Mouse (Mus musculus) kidney, embryonic 14.5 days (tissue): Measurements from ENCODE around the gene Tfap2d. TPM values are rescaled to one million over a fixed set of nuclear protein-coding genes. Genes with fewer than 3 reads are reported as not detected.

ENCODE experiments used
- ATAC-seq: fragments of 200-750 bp; cut with Nextera tagmentation; 2 replicates; pipeline ENCODE4 v1.8.0; 2017; ENCODE audit warnings: moderate number of reproducible peaks, mild to moderate bottlenecking, moderate TSS enrichment, moderate library complexity; ENCODE audit not compliant: low FRiP score, low TSS enrichment
- H3K27ac ChIP-seq: fragments of 300-500 bp; sonication (generic); 2 replicates; pipeline ENCODE4 v1.5.1; 2014; ENCODE audit warnings: low read depth, mild to moderate bottlenecking, low read length, moderate library complexity, mixed read lengths
- H3K27me3 ChIP-seq: fragments of 300-500 bp; sonication (generic); 2 replicates; pipeline ENCODE4 v1.6.1; 2014; ENCODE audit warnings: mild to moderate bottlenecking, low read length; ENCODE audit not compliant: control insufficient read depth, insufficient read depth
- H3K36me3 ChIP-seq: fragments of 300-500 bp; sonication (generic); 2 replicates; pipeline ENCODE4 v1.6.1; 2014; ENCODE audit warnings: low read length, mixed read lengths; ENCODE audit not compliant: control insufficient read depth, insufficient read depth
- H3K4me1 ChIP-seq: fragments of 300-500 bp; sonication (generic); 2 replicates; pipeline ENCODE4 v1.6.1; 2014; ENCODE audit warnings: low read length, mixed read lengths; ENCODE audit not compliant: control insufficient read depth, insufficient read depth
- H3K4me2 ChIP-seq: fragments of 300-500 bp; sonication (generic); replicated peaks from 2 replicates; pipeline ENCODE4 v1.6.1; 2014; ENCODE audit warnings: low read depth, mild to moderate bottlenecking, low read length
- H3K4me3 ChIP-seq: fragments of 300-500 bp; sonication (generic); 2 replicates; pipeline ENCODE4 v1.5.1; 2014; ENCODE audit warnings: mild to moderate bottlenecking, low read length
- H3K9ac ChIP-seq: fragments of 300-500 bp; sonication (generic); 2 replicates; pipeline ENCODE4 v1.6.1; 2014; ENCODE audit warnings: low read depth, mild to moderate bottlenecking, low read length, moderate library complexity
- H3K9me3 ChIP-seq: fragments of 300-500 bp; sonication (generic); 2 replicates; pipeline ENCODE4 v1.6.1; 2016; ENCODE audit warnings: low read length; ENCODE audit not compliant: control insufficient read depth
- WGBS: fragments of 180-500 bp; shearing (Covaris S2); extraction: QIAGEN DNeasy Blood & Tissue Kit; methylation state at CpG from one replicate; pipeline ENCODE4 v1.1.7; 2014; 5-methylcytosine and 5-hydroxymethylcytosine counted together
- polyA plus RNA-seq: library from polyadenylated mRNA; unstranded; fragments of >200 nt; fragmentation: Nextera tagmentation; extraction: Ambion mirVana; gene quantifications from 2 replicates; pipeline ENCODE4 v1.2.1, GENCODE M21; 2014

The Tfap2d gene
- polyA plus RNA-seq, result not detected in 2 replicates

- Histone ChIP-seq H3K4me2 (no peak within 1 kb of the TSS), H3K27me3 (peaks cover 86% of the 10 kb centered on the region), H3K36me3 (no peaks in the 10 kb centered on the region), H3K4me1 (no peaks in the 10 kb centered on the region), H3K27ac (no peak within 1 kb of the TSS), H3K9ac (no peak within 1 kb of the TSS), H3K9me3 (no peaks in the 10 kb centered on the region), H3K4me3 (no peak within 1 kb of the TSS)
- no peak for ATAC-seq
- 3% methylated on average over 6 of the region's 6 CpGs for WGBS
Measured at GRCm38 (mm10) chr1:19102631-19103030, at the start of gene Tfap2d. TSS of gene Tfap2d (plus strand) at chr1:19103022.

- Histone ChIP-seq H3K9me3 (no peaks in the 10 kb centered on the region), H3K27me3 (no peaks in the 10 kb centered on the region), H3K4me2 (no peak overlapping the region), H3K4me1 (no peaks in the 10 kb centered on the region), H3K27ac (no peak overlapping the region), H3K9ac (no peak overlapping the region), H3K4me3 (no peak overlapping the region), H3K36me3 (no peaks in the 10 kb centered on the region)
- 19% methylated on average over 3 of the region's 3 CpGs for WGBS
- ATAC-seq, result no peak
Measured at GRCm38 (mm10) chr1:19056300-19056699, 46.5 kb upstream of the Tfap2d start.

DNA sequence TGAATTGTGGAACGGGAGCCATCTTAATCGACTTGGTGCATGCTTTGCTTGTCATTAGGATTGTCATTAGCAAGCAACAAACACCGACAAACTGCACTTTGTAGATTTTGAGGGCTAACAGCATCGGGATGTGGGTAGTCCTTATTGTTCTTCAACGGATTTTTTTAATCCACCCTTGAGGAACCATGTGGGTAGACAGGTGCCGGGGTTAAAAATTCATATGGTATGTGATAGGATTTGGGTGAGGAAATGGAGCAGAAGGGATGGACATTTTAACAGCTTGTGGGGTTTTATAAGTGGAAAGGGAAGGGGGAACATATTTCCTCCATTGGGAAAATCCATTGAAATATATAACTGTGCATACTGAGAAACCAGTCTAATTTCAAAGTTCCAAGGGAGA is 46.0 kb upstream of the Tfap2d start:
- H3K9me3 ChIP-seq, result no peaks in the 10 kb centered on the region
- H3K9ac ChIP-seq, result no peak overlapping the region
- H3K4me1 ChIP-seq, result no peaks in the 10 kb centered on the region
- no peak overlapping the region for H3K4me2 ChIP-seq
- H3K36me3 ChIP-seq, result no peaks in the 10 kb centered on the region
- H3K27ac ChIP-seq, result no peak overlapping the region
- no peaks in the 10 kb centered on the region for H3K27me3 ChIP-seq
- WGBS, result 76% methylated on average over 6 of the region's 6 CpGs
- no peak overlapping the region for H3K4me3 ChIP-seq
- no peak for ATAC-seq

DNA sequence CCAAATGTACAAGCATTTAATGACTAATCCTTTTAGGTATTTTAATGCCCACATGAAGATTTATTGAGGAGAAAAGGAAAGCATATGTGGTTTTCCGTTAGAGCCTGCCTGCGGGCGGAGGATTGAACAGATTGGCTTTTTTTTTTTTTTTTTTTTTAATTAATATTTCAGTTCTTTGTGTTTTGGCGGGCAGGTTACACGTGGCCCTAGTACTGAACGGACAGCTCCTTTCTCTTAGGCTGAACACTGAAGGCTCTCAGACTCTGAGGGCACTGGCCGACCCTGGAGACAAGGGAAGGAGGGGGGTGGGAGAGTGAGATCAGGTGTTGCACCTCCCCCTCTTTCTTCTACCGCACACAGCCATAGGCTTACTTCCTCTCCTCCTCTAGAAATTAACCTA is 14.7 kb upstream of the Tfap2d start:
- Histone ChIP-seq H3K27me3 (0 out of 2 replicates have a peak, but pooled peaks cover 2% of the 10 kb centered on the region), H3K4me2 (no peak overlapping the region), H3K9ac (no peak overlapping the region), H3K36me3 (no peaks in the 10 kb centered on the region), H3K4me3 (no peak overlapping the region), H3K4me1 (no peaks in the 10 kb centered on the region), H3K27ac (no peak overlapping the region), H3K9me3 (no peaks in the 10 kb centered on the region)
- peak; percentile 69; the same call in 1 of the 2 replicates for ATAC-seq
- WGBS, result 12% methylated on average over 8 of the region's 8 CpGs

DNA sequence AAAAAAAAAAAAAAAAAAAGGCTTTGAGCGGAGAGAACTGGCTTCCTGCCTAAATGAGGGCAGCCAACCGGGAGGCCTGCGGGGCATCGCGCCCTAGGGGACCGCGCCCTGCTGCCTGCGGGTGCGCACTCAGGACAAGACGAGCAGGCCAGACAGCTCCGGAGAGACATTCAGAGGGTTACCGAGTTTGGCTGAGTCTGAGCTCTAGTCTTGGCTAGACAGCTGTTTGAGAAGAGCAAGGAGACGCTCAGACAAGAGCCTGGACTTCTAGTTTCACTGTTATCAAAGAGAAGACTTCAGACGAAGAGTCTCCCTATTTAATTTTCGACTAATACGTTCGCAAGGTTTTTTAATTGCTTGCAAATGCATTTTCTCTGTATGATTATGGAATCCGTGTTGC is 5.9 kb upstream of the Tfap2d start:
- Histone ChIP-seq H3K27ac (no peak overlapping the region), H3K4me3 (no peak overlapping the region), H3K9me3 (no peaks in the 10 kb centered on the region), H3K9ac (no peak overlapping the region), H3K27me3 (peaks cover 53% of the 10 kb centered on the region), H3K4me1 (no peaks in the 10 kb centered on the region), H3K4me2 (no peak overlapping the region), H3K36me3 (no peaks in the 10 kb centered on the region)
- ATAC-seq, result no peak
- WGBS, result under 1% methylated on average over 18 of the region's 18 CpGs

DNA sequence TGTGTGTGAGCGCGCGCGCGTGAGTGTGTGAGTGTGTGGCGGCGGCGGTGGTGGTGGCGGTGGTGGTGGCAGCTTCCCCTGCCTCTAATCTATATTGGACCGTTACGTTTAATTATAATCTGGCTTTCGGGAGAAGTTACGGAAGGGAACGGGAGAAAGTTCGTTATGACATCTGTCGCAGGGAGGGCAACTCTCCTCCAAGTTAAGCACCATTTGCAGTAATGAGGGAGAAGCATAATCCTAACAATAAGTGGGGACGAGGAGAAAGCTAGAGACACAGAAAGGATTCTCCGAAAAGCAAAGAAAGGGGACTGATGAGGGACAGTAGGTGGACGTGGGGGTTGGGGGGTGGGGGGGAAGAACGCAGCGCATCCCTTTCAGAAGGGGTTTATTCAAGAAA is 494 bp downstream of the Tfap2d start:
- H3K4me1 ChIP-seq, result no peaks in the 10 kb centered on the region
- ATAC-seq, result no peak
- H3K36me3 ChIP-seq, result no peaks in the 10 kb centered on the region
- under 1% methylated on average over 21 of the region's 21 CpGs for WGBS
- H3K9ac ChIP-seq, result no peak overlapping the region
- H3K27me3 ChIP-seq, result peaks cover 93% of the 10 kb centered on the region
- no peak overlapping the region for H3K4me3 ChIP-seq
- H3K9me3 ChIP-seq, result no peaks in the 10 kb centered on the region
- H3K27ac ChIP-seq, result no peak overlapping the region
- no peak overlapping the region for H3K4me2 ChIP-seq

- H3K27ac ChIP-seq, result no peak overlapping the region
- H3K4me2 ChIP-seq, result no peak overlapping the region
- peaks cover 96% of the 10 kb centered on the region for H3K27me3 ChIP-seq
- no peak overlapping the region for H3K9ac ChIP-seq
- no peak overlapping the region for H3K4me3 ChIP-seq
- H3K4me1 ChIP-seq, result no peaks in the 10 kb centered on the region
- H3K9me3 ChIP-seq, result no peaks in the 10 kb centered on the region
- no peak for ATAC-seq
- H3K36me3 ChIP-seq, result no peaks in the 10 kb centered on the region
- under 1% methylated on average over 10 of the region's 10 CpGs for WGBS
Measured at GRCm38 (mm10) chr1:19103776-19104142, 937 bp downstream of the Tfap2d start.

DNA sequence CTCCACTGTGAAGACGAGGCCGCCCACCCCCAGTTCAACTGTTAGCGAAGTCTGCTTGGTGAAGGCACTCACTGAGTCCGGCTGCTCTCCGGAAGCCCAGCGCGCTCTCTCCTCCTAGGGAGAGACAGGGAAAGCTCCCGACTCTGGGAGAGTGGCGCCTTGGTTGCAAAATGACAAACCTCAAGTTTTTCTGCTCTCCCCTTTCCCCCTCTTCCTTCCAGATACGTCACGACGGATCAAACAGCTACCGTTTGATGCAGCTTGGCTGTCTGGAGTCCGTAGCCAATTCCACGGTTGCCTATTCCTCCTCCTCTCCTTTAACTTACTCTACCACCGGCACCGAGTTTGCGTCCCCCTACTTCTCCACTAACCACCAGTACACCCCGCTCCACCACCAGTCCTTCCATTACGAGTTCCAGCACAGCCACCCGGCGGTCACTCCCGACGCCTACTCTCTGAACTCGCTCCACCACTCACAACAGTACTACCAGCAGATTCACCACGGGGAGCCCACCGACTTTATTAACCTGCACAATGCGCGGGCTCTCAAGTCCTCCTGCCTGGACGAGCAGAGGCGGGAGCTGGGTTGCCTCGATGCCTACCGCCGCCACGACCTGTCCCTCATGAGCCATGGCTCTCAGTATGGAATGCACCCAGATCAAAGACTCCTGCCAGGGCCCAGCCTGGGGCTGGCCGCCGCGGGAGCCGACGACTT is 1.5 kb downstream of the Tfap2d start:
- H3K27ac ChIP-seq, result no peak overlapping the region
- no peak overlapping the region for H3K9ac ChIP-seq
- H3K27me3 ChIP-seq, result peaks cover 96% of the 10 kb centered on the region
- 1% methylated on average over 40 of the region's 40 CpGs for WGBS
- no peaks in the 10 kb centered on the region for H3K36me3 ChIP-seq
- H3K4me3 ChIP-seq, result no peak overlapping the region
- H3K9me3 ChIP-seq, result no peaks in the 10 kb centered on the region
- no peaks in the 10 kb centered on the region for H3K4me1 ChIP-seq
- H3K4me2 ChIP-seq, result no peak overlapping the region
- no peak for ATAC-seq

GRCm38 (mm10) chr1:19106401-19106800 is 3.6 kb downstream of the Tfap2d start:
- no peak for ATAC-seq
- H3K9me3 ChIP-seq, result no peaks in the 10 kb centered on the region
- WGBS, result 4% methylated on average over 4 of the region's 4 CpGs

More at GRCm38 (mm10) chr1:19106401-19106800, 3.6 kb downstream of the Tfap2d start:
- H3K4me2 ChIP-seq, result no peak overlapping the region
- H3K36me3 ChIP-seq, result no peaks in the 10 kb centered on the region
- H3K27ac ChIP-seq, result no peak overlapping the region
- no peak overlapping the region for H3K4me3 ChIP-seq
- H3K4me1 ChIP-seq, result no peaks in the 10 kb centered on the region
- peaks cover 97% of the 10 kb centered on the region for H3K27me3 ChIP-seq
- H3K9ac ChIP-seq, result no peak overlapping the region
